Mouse (Mus musculus): ENCODE data around the gene Ywhag. TPM values are rescaled to one million over a fixed set of nuclear protein-coding genes. Genes with fewer than 3 reads are reported as not detected.

Ywhag gene
- polyA plus RNA-seq, 1 experiment from 2014 or later = 1,054 TPM

DNA sequence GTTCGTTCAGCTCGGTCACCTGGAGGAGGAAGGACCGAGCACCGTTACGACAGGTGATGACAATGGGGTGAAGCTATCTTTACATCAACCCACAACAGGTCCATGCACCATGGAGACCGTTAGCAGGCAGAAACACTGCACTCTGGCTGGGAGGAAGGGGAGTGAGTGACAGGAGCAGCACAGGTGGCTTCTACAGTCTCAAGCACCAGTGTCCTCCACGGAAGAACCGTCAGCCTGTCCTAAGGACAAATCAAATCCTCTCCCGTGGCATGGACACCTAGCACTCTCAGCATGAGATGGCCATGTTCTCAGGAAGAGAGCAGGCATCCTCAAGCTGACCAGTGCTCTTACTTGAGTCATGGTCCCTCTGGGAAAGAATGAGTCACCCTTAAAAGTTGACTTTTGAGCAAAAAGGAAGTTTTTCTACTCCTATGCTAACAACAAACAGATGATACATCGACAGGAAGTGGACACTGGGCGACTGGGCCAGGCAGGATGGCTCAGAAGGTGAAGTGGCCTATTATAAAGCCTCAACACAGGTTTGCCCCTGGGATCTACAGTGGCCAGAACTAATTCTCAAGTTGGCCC, 22.7 kb downstream of the Ywhag start:
- Histone ChIP-seq H3K4me3 (ENCODE audit: low read depth, low read length) (no peak overlapping the region), H3K27me3 (ENCODE audit: control insufficient read depth, insufficient read depth, low read depth, low read length) (no peaks in the 10 kb centered on the region), H3K9me3 (replicated peaks; ENCODE audit: control insufficient read depth, low read length, poor library complexity, severe bottlenecking) (no peaks in the 10 kb centered on the region), H3K27ac (ENCODE audit: low read length) (no peak overlapping the region), H3K4me1 (ENCODE audit: control insufficient read depth, insufficient read depth, low read length) (no peaks in the 10 kb centered on the region), H3K4me2 (ENCODE audit: low read length) (no peak overlapping the region), H3K36me3 (ENCODE audit: control insufficient read depth, insufficient read depth, low read length) (peaks cover 27% of the 10 kb centered on the region), H3K9ac (ENCODE audit: low read depth, low read length) (no peak overlapping the region)
- WGBS = 92% methylated on average over 11 of the region's 11 CpGs
- no peak for ATAC-seq

GRCm38 (mm10) chr5:135910813-135911212, 23.6 kb downstream of the Ywhag start:
- H3K4me3 ChIP-seq (ENCODE audit: low read depth, low read length) = no peak overlapping the region
- no peak overlapping the region for H3K9ac ChIP-seq (ENCODE audit: low read depth, low read length)
- no peak overlapping the region for H3K27ac ChIP-seq (ENCODE audit: low read length)
- H3K36me3 ChIP-seq (ENCODE audit: control insufficient read depth, insufficient read depth, low read length) = peaks cover 27% of the 10 kb centered on the region
- no peak overlapping the region for H3K4me2 ChIP-seq (ENCODE audit: low read length)
- H3K27me3 ChIP-seq (ENCODE audit: control insufficient read depth, insufficient read depth, low read depth, low read length) = no peaks in the 10 kb centered on the region
- no peaks in the 10 kb centered on the region for H3K4me1 ChIP-seq (ENCODE audit: control insufficient read depth, insufficient read depth, low read length)
- H3K9me3 ChIP-seq (replicated peaks; ENCODE audit: control insufficient read depth, low read length, poor library complexity, severe bottlenecking) = no peaks in the 10 kb centered on the region
- ATAC-seq = no peak
- WGBS = 94% methylated on average over 25 of the region's 25 CpGs

- no peaks in the 10 kb centered on the region for H3K9me3 ChIP-seq (replicated peaks; ENCODE audit: control insufficient read depth, low read length, poor library complexity, severe bottlenecking)
- no peaks in the 10 kb centered on the region for H3K4me1 ChIP-seq (ENCODE audit: control insufficient read depth, insufficient read depth, low read length)
- no peak overlapping the region for H3K4me3 ChIP-seq (ENCODE audit: low read depth, low read length)
- no peak overlapping the region for H3K4me2 ChIP-seq (ENCODE audit: low read length)
- ATAC-seq = no peak
- H3K27ac ChIP-seq (ENCODE audit: low read length) = no peak overlapping the region
- H3K27me3 ChIP-seq (ENCODE audit: control insufficient read depth, insufficient read depth, low read depth, low read length) = no peaks in the 10 kb centered on the region
- H3K36me3 ChIP-seq (ENCODE audit: control insufficient read depth, insufficient read depth, low read length) = peaks cover 27% of the 10 kb centered on the region
- 85% methylated on average over 10 of the region's 10 CpGs for WGBS
- H3K9ac ChIP-seq (ENCODE audit: low read depth, low read length) = no peak overlapping the region
These were observed 24.8 kb downstream of the Ywhag start for GRCm38 (mm10) chr5:135909646-135910045.

DNA sequence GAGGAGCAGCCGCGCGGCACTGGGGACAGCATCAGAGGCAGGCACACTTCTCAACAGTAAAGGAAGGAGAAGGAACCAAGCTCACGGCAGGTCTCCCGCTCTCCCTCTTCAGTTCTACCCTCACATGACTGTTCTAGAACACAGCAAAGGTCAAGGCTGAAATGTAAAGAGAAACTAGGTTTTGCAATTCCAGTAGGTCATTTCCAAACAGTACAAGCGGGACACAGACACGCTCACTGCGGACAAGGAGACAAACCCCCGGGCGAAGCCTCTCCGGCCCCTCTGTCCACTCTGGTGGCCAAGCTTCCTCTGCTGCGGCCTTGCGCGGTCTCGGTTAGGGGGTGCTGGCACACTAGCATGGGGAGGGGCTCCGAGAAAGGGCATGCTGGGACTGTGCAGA, 25.4 kb downstream of the Ywhag start:
- WGBS = 94% methylated on average over 16 of the region's 16 CpGs
- no peak overlapping the region for H3K9ac ChIP-seq (ENCODE audit: low read depth, low read length)
- peaks cover 27% of the 10 kb centered on the region for H3K36me3 ChIP-seq (ENCODE audit: control insufficient read depth, insufficient read depth, low read length)
- H3K4me1 ChIP-seq (ENCODE audit: control insufficient read depth, insufficient read depth, low read length) = peaks cover 3% of the 10 kb centered on the region; the same call in 1 of the 2 replicates
- no peak overlapping the region for H3K4me3 ChIP-seq (ENCODE audit: low read depth, low read length)
- no peak overlapping the region for H3K27ac ChIP-seq (ENCODE audit: low read length)
- no peak for ATAC-seq
- no peaks in the 10 kb centered on the region for H3K9me3 ChIP-seq (replicated peaks; ENCODE audit: control insufficient read depth, low read length, poor library complexity, severe bottlenecking)
- no peak overlapping the region for H3K4me2 ChIP-seq (ENCODE audit: low read length)
- H3K27me3 ChIP-seq (ENCODE audit: control insufficient read depth, insufficient read depth, low read depth, low read length) = no peaks in the 10 kb centered on the region

GRCm38 (mm10) chr5:135908185-135908584, 26.2 kb downstream of the Ywhag start:
- H3K27ac ChIP-seq (ENCODE audit: low read length) = no peak overlapping the region
- no peak overlapping the region for H3K4me3 ChIP-seq (ENCODE audit: low read depth, low read length)
- H3K9me3 ChIP-seq (replicated peaks; ENCODE audit: control insufficient read depth, low read length, poor library complexity, severe bottlenecking) = no peaks in the 10 kb centered on the region
- H3K9ac ChIP-seq (ENCODE audit: low read depth, low read length) = no peak overlapping the region
- 64% methylated on average over 12 of the region's 12 CpGs for WGBS
- H3K27me3 ChIP-seq (ENCODE audit: control insufficient read depth, insufficient read depth, low read depth, low read length) = no peaks in the 10 kb centered on the region
- no peak for ATAC-seq
- H3K4me2 ChIP-seq (ENCODE audit: low read length) = no peak overlapping the region
- peaks cover 7% of the 10 kb centered on the region; the same call in 1 of the 2 replicates for H3K4me1 ChIP-seq (ENCODE audit: control insufficient read depth, insufficient read depth, low read length)
- peaks cover 27% of the 10 kb centered on the region for H3K36me3 ChIP-seq (ENCODE audit: control insufficient read depth, insufficient read depth, low read length)

DNA sequence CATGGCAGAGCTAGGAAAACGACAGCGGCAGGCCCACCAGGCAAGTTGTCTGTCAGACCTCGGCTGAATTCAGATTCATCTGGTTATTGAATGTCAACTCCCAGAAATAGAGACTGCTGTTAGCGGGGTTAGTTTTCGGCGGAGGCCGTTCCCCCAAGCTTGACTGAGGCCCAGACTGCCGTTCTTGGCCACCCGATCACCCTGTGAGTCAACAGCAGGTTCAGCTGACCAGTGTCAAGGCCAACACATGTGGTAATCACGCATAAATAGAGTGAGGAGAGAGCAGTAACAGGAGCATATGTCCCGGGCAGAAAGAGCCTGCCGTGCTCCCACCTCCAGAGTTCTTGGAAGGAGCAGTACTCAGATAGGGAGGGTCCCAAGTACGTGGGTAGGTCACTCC, 27.2 kb downstream of the Ywhag start:
- no peak overlapping the region for H3K9ac ChIP-seq (ENCODE audit: low read depth, low read length)
- no peaks in the 10 kb centered on the region for H3K9me3 ChIP-seq (replicated peaks; ENCODE audit: control insufficient read depth, low read length, poor library complexity, severe bottlenecking)
- ATAC-seq = no peak
- WGBS = 79% methylated on average over 13 of the region's 13 CpGs
- no peak overlapping the region for H3K4me2 ChIP-seq (ENCODE audit: low read length)
- H3K36me3 ChIP-seq (ENCODE audit: control insufficient read depth, insufficient read depth, low read length) = peaks cover 27% of the 10 kb centered on the region
- peaks cover 11% of the 10 kb centered on the region; the same call in 1 of the 2 replicates for H3K4me1 ChIP-seq (ENCODE audit: control insufficient read depth, insufficient read depth, low read length)
- H3K27ac ChIP-seq (ENCODE audit: low read length) = no peak overlapping the region
- no peaks in the 10 kb centered on the region for H3K27me3 ChIP-seq (ENCODE audit: control insufficient read depth, insufficient read depth, low read depth, low read length)
- H3K4me3 ChIP-seq (ENCODE audit: low read depth, low read length) = no peak overlapping the region

DNA sequence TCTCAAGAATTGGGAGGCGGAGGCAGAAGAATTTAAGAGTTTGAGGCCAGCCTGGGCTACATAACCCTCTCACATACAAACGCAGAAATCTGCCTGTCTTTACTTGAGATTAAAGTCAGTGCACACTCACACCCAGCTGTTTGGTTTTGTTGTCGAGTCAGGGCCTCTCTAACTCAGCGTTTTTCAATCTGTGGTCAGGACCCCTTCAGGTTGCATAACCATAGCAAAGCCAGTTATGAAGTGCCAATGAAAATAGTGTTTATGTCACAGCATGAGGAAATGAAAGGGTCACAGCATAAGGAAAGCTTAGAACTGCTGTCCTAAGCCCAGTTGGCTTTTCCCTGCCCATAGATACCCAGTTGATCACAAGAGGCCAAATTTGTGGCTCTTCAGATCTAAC, 27.6 kb downstream of the Ywhag start:
- WGBS = 76% methylated on average over 4 of the region's 4 CpGs

DNA sequence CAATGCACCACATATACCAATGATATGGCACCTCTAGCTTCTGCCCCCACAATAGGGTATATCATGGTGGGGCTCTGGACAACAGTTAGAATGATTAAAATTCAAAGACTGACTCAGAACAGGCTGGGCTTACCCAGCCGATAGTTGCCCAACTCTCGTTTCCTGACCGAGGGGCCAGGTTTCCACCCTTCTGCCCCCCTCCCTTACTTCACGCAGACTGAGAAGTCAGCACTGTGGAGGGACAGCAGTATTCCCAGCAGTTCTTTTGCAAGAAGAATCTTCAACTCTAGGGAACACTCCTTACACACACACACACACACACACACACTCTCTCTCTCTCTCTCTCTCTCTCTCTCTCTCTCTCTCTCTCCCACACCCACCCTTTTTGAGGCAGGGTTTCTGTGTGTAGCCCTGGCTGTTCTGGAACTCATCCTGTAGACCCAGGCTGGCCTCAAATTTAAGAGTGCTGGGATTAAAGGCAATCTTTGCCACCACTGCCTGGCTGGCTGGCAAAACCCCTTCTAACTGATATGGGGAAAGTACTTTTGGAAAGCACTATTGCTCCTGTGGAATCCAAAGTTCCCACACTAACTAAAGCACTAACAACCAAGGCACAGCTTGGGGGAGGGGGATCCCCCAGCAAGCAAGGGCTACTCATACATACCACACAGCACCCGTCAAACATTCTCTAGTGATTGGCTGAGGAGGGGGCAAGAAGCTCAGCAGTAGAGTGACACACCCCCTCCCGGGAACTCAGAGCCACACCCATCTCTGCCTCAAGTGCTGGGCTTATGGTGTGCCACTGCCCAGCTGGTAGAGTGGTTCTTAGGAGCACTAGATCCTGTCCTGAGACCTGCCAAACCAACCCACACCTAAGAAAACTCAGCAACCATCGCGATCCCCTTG, 28.8 kb downstream of the Ywhag start:
- Histone ChIP-seq H3K27ac (ENCODE audit: low read length) (no peak overlapping the region), H3K4me1 (ENCODE audit: control insufficient read depth, insufficient read depth, low read length) (peaks cover 13% of the 10 kb centered on the region; the same call in 1 of the 2 replicates), H3K9me3 (replicated peaks; ENCODE audit: control insufficient read depth, low read length, poor library complexity, severe bottlenecking) (no peaks in the 10 kb centered on the region), H3K27me3 (ENCODE audit: control insufficient read depth, insufficient read depth, low read depth, low read length) (no peaks in the 10 kb centered on the region), H3K4me2 (ENCODE audit: low read length) (no peak overlapping the region), H3K36me3 (ENCODE audit: control insufficient read depth, insufficient read depth, low read length) (peaks cover 20% of the 10 kb centered on the region), H3K9ac (ENCODE audit: low read depth, low read length) (no peak overlapping the region), H3K4me3 (ENCODE audit: low read depth, low read length) (no peak overlapping the region)
- no peak for ATAC-seq
- 63% methylated on average over 8 of the region's 8 CpGs for WGBS

More for the DNA sequence above, 27.6 kb downstream of the Ywhag start:
- Histone ChIP-seq H3K4me2 (ENCODE audit: low read length) (no peak overlapping the region), H3K36me3 (ENCODE audit: control insufficient read depth, insufficient read depth, low read length) (peaks cover 27% of the 10 kb centered on the region), H3K27ac (ENCODE audit: low read length) (no peak overlapping the region), H3K9me3 (replicated peaks; ENCODE audit: control insufficient read depth, low read length, poor library complexity, severe bottlenecking) (no peaks in the 10 kb centered on the region), H3K27me3 (ENCODE audit: control insufficient read depth, insufficient read depth, low read depth, low read length) (no peaks in the 10 kb centered on the region), H3K9ac (ENCODE audit: low read depth, low read length) (no peak overlapping the region), H3K4me1 (ENCODE audit: control insufficient read depth, insufficient read depth, low read length) (peaks cover 12% of the 10 kb centered on the region; the same call in 1 of the 2 replicates), H3K4me3 (ENCODE audit: low read depth, low read length) (no peak overlapping the region)
- ATAC-seq = no peak

GRCm38 (mm10) chr5:135904259-135904658, 30.2 kb downstream of the Ywhag start:
- Histone ChIP-seq H3K4me3 (ENCODE audit: low read depth, low read length) (no peak overlapping the region), H3K9me3 (replicated peaks; ENCODE audit: control insufficient read depth, low read length, poor library complexity, severe bottlenecking) (no peaks in the 10 kb centered on the region), H3K4me2 (ENCODE audit: low read length) (no peak overlapping the region; the same call in 1 of the 2 replicates), H3K27me3 (ENCODE audit: control insufficient read depth, insufficient read depth, low read depth, low read length) (no peaks in the 10 kb centered on the region), H3K36me3 (ENCODE audit: control insufficient read depth, insufficient read depth, low read length) (peaks cover 10% of the 10 kb centered on the region), H3K9ac (ENCODE audit: low read depth, low read length) (no peak overlapping the region; the same call in 1 of the 2 replicates), H3K4me1 (ENCODE audit: control insufficient read depth, insufficient read depth, low read length) (peaks cover 13% of the 10 kb centered on the region; the same call in 1 of the 2 replicates), H3K27ac (ENCODE audit: low read length) (peak overlapping the region; percentile 92)
- 60% methylated on average over 5 of the region's 5 CpGs for WGBS
- ATAC-seq = no peak
